Mouse (Mus musculus): ENCODE measurements around the gene Sestd1.

DNA sequence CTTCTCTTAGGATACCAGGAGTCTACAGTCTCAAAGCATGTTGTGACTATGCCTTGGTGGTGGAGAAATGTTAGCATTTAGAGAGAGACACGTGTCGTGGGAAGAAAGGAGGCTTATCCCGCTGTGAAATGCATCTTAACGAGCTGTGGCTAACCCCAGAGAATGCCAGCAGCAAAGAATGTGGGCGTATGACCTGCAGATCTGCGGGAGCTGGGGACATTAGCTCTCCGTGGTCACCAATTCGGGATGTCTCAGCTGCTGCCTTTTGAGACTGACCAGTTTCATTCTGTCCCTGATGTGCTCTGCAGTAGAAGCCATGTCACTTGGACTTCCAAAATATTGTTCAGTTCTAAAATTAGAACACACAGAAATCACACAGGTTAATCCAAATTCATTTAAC, 93.5 kb downstream of the Sestd1 start:
- no peak for TF ChIP-seq CTCF (IDR thresholded peaks at IDR 0.05; ENCODE audit: extremely low read depth, insufficient read length, insufficient replicate concordance, low read depth, low read length)
- TF ChIP-seq POLR2A (IDR thresholded peaks at IDR 0.05; ENCODE audit: low read depth, low read length) = no peak
